Mouse (Mus musculus): ENCODE measurements around the gene Igfbp6. TPM values are rescaled to one million over a fixed set of nuclear protein-coding genes. Genes with fewer than 3 reads are reported as not detected.

Igfbp6 gene
- polyA plus RNA-seq, 1 experiment = 18.5 TPM

DNA sequence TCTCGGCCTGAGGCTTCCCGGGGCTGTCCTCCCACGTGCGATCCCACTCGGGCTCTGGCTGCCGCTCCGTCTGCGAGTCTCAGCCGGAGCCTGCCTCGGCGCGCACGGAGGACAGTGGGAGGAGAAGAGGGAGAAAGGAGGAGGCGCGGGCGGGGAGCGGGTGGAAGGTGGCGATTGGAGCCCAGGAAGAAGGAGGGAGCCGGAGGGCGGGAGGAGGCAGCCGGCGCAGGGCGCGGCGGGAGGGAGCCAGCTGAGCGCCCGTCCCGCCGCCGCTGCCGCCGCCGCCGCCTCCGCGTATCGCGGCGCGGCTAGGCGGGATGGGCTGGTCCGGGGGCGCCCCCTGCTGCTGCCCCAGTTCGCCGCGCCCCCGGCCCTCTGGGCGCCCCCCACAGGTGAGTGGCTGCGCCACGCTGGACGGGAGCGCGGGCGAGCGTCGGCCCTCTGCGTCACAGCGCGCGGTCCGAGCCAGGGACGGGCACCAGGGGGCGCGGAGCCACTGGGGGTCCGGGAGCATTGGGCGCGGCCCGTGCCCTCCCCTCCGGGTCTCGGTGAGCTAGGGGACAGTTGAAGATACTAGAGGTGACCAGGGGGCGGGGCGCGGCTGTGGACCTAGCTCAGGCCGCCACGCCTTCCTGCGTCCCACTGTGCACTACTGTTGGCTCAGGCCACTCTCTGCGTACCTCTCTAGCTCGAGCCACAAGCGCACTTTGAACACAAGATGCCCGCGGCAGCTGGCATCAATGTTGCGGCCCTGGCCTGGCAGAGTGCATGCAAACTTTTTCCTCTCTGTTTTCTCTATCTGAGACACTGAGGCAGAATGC is 43.8 kb upstream of the Igfbp6 start, which contains the start of gene Tns2:
TSS of gene Tns2 (plus strand) at position 253 of the 821 bp plus-strand sequence.
- peak; percentile 79 for TF ChIP-seq POLR2A (IDR thresholded peaks at IDR 0.05; ENCODE audit: low read depth, low read length)
- peak; percentile 31 for TF ChIP-seq CTCF (conservative IDR thresholded peaks at IDR 0.05; ENCODE audit: insufficient read depth, insufficient read length, low read depth, low read length)
- H3K27me3 ChIP-seq (replicated peaks; ENCODE audit: control insufficient read depth, insufficient read depth, low read length) = no peaks in the 10 kb centered on the region
- peak within 1 kb of the TSS; percentile 59 for H3K4me3 ChIP-seq (ENCODE audit: insufficient read depth, low read depth, low read length)
- H3K27ac ChIP-seq (ENCODE audit: insufficient read depth, low read depth, low read length) = peak within 1 kb of the TSS; percentile 98
- WGBS = 1% methylated on average over 62 of the region's 82 CpGs
- DNase-seq = peak; percentile 96
- peaks cover 38% of the 10 kb centered on the region for H3K4me1 ChIP-seq (ENCODE audit: control insufficient read depth, insufficient read depth, low read length)
- peaks cover 4% of the 10 kb centered on the region for H3K36me3 ChIP-seq (ENCODE audit: control insufficient read depth, insufficient read depth, low read length)

DNA sequence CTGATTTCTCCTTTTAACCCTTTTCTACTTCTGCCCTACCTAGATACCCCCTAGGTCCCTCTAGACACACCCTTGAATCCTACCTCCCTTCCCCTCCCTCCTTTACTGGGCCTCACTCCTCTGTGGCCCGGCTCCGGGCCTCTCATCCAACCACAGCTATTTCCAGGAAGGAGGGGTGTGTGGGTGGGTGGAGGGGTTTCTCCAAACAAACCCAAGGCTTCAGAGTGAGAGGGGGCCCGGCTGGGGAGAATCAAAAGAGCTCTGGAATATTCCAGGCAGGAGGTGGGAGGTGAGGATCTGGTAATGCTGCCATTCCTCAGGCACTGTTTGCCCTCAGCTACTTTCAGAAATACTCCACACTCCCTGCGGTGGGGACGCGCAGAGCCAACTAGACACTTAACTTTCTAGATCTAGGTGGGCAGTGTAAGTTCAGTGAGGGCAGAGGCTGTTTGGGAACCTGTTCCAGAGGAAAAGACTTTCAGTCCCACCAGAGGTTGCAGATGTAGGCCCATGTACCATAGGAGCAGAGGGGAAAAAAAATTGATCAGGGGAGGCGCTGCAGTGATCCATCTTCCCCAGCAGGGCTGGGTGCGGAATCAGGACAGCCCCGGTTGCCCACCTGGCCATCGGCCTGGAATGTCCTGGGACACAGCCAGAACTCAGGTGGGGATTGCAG is 43.0 kb upstream of the Igfbp6 start:
- H3K4me1 ChIP-seq (ENCODE audit: control insufficient read depth, insufficient read depth, low read length) = peaks cover 38% of the 10 kb centered on the region
- H3K4me3 ChIP-seq (ENCODE audit: insufficient read depth, low read depth, low read length) = peak overlapping the region; percentile 59
- WGBS = 13% methylated on average over 10 of the region's 10 CpGs
- peaks cover under 1% of the 10 kb centered on the region; the same call in 1 of the 2 replicates for H3K36me3 ChIP-seq (ENCODE audit: control insufficient read depth, insufficient read depth, low read length)
- no peaks in the 10 kb centered on the region for H3K27me3 ChIP-seq (replicated peaks; ENCODE audit: control insufficient read depth, insufficient read depth, low read length)
- peak overlapping the region; percentile 98 for H3K27ac ChIP-seq (ENCODE audit: insufficient read depth, low read depth, low read length)
- TF ChIP-seq CTCF (conservative IDR thresholded peaks at IDR 0.05; ENCODE audit: insufficient read depth, insufficient read length, low read depth, low read length) (0 out of 2 replicates have a peak, but pooled peaks have one; percentile 21), POLR2A (IDR thresholded peaks at IDR 0.05; ENCODE audit: low read depth, low read length) (no peak)
- peak; percentile 58 for DNase-seq

DNA sequence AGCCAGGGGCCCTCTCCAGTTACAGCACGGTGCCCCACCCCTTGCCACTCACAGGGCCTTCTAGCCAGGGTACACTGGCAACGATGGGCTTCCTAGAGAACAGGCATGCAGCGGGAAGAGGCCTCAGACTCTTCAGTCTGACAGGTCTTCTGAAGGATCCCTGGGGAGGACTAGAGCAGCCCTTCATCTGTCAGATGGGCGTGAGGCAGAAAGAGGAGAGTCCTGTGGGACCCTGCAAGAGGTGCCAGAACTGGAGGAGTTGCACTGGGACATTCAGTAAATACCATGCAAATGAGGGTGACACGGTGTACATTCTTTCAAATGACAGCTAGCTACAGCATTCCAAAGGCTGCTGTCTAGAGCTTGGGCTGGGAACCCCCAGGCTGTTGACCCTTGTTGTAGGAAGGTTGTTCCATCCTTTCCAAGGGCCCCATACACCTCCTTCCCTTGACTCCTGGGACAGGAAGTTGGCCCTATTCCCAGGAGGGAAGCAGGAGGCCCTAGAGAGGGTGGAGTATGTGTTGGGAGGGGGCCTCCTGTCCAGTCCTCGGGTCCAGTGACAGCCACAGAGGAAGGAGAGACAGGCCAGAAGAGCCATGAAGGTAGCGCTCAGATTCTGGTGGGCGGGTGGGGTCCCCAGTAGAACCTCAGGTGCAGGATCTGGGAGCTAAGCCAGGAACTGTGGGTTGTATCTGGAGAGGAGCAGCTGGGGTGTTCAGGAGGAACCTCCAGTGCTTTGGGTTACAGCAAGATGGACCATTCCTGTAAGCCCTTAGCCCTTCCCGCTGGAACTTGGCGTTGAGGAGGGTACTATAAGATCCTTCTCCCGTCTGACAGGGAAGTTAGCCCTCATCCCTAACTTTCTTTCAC is 42.3 kb upstream of the Igfbp6 start:
- peak; percentile 93 for DNase-seq
- TF ChIP-seq POLR2A (IDR thresholded peaks at IDR 0.05; ENCODE audit: low read depth, low read length) = peak; percentile 38
- TF ChIP-seq CTCF (conservative IDR thresholded peaks at IDR 0.05; ENCODE audit: insufficient read depth, insufficient read length, low read depth, low read length) = no peak
- 17% methylated on average over 11 of the region's 11 CpGs for WGBS
- Histone ChIP-seq H3K36me3 (ENCODE audit: control insufficient read depth, insufficient read depth, low read length) (peaks cover under 1% of the 10 kb centered on the region; the same call in 1 of the 2 replicates), H3K27me3 (replicated peaks; ENCODE audit: control insufficient read depth, insufficient read depth, low read length) (no peaks in the 10 kb centered on the region), H3K4me3 (ENCODE audit: insufficient read depth, low read depth, low read length) (peak overlapping the region; percentile 59), H3K4me1 (ENCODE audit: control insufficient read depth, insufficient read depth, low read length) (peaks cover 42% of the 10 kb centered on the region), H3K27ac (ENCODE audit: insufficient read depth, low read depth, low read length) (peak overlapping the region; percentile 98)

DNA sequence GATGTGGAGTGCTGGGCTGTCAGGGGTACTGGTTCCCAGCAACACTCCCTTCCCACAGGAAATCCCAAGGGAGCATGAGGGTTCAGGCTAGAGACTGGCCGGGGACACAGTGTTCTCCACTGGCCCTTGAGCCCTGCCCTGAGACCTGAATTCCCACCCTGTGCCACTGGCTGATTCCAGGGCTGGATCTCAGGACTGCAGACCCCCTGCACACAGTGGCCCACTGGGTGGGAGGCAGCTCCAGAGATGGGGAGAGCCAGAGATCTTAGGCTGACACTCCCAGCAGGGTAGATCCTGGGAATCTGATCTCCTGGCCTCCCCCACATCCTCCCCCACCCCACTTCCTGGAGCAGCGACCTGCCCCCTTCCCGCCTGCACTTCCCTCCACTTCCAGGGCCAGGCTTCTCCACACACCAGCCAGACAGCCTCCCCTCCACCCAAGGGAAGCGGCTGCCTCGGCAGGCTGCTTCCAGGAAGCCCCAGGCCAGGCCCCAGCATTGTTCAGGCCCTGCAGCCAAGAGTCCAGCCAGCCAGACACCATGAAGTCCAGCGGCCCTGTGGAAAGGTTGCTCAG is 41.5 kb upstream of the Igfbp6 start:
- peak overlapping the region; percentile 98 for H3K27ac ChIP-seq (ENCODE audit: insufficient read depth, low read depth, low read length)
- H3K4me3 ChIP-seq (ENCODE audit: insufficient read depth, low read depth, low read length) = peak overlapping the region; percentile 59
- 5% methylated on average over 6 of the region's 6 CpGs for WGBS
- DNase-seq = peak; percentile 90
- peaks cover 42% of the 10 kb centered on the region for H3K4me1 ChIP-seq (ENCODE audit: control insufficient read depth, insufficient read depth, low read length)
- no peaks in the 10 kb centered on the region for H3K27me3 ChIP-seq (replicated peaks; ENCODE audit: control insufficient read depth, insufficient read depth, low read length)
- H3K36me3 ChIP-seq (ENCODE audit: control insufficient read depth, insufficient read depth, low read length) = peaks cover 1% of the 10 kb centered on the region; the same call in 1 of the 2 replicates
- TF ChIP-seq POLR2A (IDR thresholded peaks at IDR 0.05; ENCODE audit: low read depth, low read length) (peak; percentile 52), CTCF (conservative IDR thresholded peaks at IDR 0.05; ENCODE audit: insufficient read depth, insufficient read length, low read depth, low read length) (no peak)

DNA sequence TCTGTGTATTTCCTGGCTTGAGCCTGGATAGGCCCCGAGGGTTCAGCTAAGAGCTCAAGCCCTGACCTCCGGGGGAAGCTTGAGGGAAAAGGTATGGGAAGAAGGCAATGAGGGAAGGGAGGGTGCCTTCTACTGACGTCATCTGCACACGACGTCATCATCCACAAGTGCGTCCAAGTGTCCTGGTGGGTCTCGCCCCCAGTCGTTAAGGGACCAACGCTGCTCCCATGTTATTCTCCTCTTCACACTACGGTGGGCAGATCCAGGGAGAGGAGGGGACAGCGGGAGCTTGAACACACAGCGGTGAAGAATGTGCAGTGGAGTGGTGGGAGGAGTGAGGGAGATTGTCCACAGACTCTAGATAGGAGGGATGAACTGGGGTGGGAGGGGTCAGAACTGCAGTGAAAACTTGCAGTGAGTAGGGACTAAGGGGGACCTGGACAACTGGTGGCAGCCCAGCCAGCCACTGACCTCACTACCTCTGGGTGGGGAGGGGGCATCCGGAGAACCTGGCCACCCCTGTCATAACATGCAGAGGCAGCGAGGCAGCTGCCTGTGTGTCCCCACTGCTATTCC is 40.7 kb upstream of the Igfbp6 start:
- Histone ChIP-seq H3K27me3 (replicated peaks; ENCODE audit: control insufficient read depth, insufficient read depth, low read length) (no peaks in the 10 kb centered on the region), H3K4me3 (ENCODE audit: insufficient read depth, low read depth, low read length) (peak overlapping the region; percentile 59), H3K4me1 (ENCODE audit: control insufficient read depth, insufficient read depth, low read length) (peaks cover 48% of the 10 kb centered on the region), H3K36me3 (ENCODE audit: control insufficient read depth, insufficient read depth, low read length) (peaks cover 1% of the 10 kb centered on the region; the same call in 1 of the 2 replicates), H3K27ac (ENCODE audit: insufficient read depth, low read depth, low read length) (peak overlapping the region; percentile 98)
- peak; percentile 69 for DNase-seq
- no peak for TF ChIP-seq CTCF (conservative IDR thresholded peaks at IDR 0.05; ENCODE audit: insufficient read depth, insufficient read length, low read depth, low read length)
- no peak for TF ChIP-seq POLR2A (IDR thresholded peaks at IDR 0.05; ENCODE audit: low read depth, low read length)
- WGBS = 18% methylated on average over 14 of the region's 14 CpGs

DNA sequence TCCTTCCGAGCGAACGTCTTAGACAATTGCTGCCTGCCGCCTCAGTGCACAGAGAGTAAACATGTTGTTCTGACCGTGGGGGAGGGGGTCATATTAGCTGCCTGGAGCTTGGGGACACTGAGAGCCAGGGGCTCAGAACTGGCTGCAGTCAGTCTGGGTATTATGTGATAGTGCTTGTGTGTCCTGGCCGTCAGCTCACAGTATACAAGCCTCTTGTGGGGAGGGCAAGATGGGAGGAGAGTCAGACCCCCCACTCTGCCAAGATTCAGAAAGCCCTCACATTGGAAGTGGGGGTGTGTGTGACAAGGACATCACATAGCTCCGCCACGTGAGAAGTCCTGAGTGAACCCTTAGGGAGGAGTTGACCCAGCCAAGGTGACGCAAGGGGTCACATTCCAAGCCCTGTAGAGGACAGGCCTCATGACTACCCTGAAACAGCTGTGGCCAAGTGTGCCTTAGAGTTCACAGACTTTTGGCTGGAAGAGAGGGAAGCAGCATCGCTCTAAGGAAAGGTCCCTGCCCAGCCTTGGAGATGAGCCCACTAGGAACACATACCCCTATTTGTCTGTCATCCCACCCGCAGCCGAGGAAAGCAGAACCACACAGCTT is 40.1 kb upstream of the Igfbp6 start:
- no peak for TF ChIP-seq POLR2A (IDR thresholded peaks at IDR 0.05; ENCODE audit: low read depth, low read length)
- no peak for TF ChIP-seq CTCF (conservative IDR thresholded peaks at IDR 0.05; ENCODE audit: insufficient read depth, insufficient read length, low read depth, low read length)
- peaks cover 1% of the 10 kb centered on the region; the same call in 1 of the 2 replicates for H3K36me3 ChIP-seq (ENCODE audit: control insufficient read depth, insufficient read depth, low read length)
- peaks cover 51% of the 10 kb centered on the region for H3K4me1 ChIP-seq (ENCODE audit: control insufficient read depth, insufficient read depth, low read length)
- no peaks in the 10 kb centered on the region for H3K27me3 ChIP-seq (replicated peaks; ENCODE audit: control insufficient read depth, insufficient read depth, low read length)
- H3K27ac ChIP-seq (ENCODE audit: insufficient read depth, low read depth, low read length) = peak overlapping the region; percentile 98
- 8% methylated on average over 12 of the region's 12 CpGs for WGBS
- peak overlapping the region; percentile 59 for H3K4me3 ChIP-seq (ENCODE audit: insufficient read depth, low read depth, low read length)
- peak; percentile 97 for DNase-seq
